Mouse (Mus musculus) hindlimb bud, embryonic 11.5 days (tissue): ENCODE data around the gene Nup93.

Experiments used
- DNase-seq: peaks from one replicate; pipeline ENCODE4 v3.0.0-alpha.2; 2012; ENCODE audit warnings: low read depth, low spot score; ENCODE audit errors: extremely low spot score

Nup93 gene

DNA sequence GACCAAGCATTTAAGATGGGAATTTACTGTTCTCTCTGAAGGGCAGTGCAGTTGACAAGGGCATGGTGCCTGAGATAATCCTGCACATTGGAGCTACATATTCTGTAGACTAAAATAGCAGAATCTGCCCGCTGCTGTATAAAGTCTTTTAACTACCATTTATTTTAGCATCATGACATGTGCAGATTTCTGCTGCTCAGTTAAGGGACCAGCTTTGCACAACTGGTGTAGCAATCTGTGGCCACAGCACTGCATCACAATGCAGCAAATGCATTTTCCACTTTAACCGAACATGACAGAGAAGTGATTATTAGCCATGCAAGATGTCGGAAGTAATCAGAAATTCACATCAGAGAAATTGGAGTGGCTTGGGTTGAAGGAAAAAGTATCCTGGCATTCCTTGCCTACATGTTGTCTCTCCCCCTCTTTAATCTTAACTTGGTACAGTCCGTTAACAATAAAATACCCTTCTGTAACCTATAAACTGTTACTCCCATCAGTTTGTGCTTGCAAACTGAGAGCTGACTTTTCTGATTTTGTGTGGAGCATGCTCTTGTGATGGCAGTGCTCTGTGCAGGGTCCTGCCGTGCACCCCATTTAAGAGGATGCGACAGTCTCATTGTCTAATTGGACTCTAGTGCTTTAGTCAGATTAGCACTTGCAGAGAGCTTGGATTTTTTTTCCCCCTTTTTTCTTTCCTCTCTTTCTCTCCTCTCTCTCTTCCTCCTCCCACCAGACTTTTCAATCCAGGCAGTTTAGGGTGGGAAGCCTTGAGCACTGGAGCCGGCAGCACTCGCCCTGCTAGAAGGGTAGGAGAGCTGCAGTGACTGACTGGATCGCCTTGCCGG, 52.2 kb downstream of the Nup93 start:
- DNase-seq, result peak; percentile 31

DNA sequence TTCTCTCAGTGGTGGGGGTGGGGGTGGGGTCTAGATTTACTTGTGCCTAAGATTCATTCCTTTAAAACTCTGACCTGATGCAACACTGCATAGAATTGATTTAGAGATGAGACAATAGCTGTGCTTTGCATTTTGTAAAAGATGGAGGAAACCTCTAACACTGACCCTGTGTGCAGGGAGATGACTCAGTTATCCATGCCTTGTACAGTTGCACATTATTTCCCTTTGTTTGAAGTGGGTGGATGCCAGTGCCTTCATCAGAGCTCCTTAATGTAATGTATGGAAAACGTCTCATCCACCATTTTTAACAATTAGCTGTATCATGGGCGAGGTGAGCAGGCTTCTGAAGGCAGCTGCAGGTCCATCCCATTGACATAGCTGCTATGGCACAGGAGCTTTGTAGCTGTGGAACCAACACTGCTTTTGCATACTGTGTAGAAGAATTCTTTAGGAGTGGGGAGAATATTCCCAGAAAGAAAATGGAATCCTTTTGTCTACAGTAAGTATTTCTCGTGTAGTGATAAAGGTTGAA, 54.1 kb downstream of the Nup93 start:
- DNase-seq, result no peak

DNA sequence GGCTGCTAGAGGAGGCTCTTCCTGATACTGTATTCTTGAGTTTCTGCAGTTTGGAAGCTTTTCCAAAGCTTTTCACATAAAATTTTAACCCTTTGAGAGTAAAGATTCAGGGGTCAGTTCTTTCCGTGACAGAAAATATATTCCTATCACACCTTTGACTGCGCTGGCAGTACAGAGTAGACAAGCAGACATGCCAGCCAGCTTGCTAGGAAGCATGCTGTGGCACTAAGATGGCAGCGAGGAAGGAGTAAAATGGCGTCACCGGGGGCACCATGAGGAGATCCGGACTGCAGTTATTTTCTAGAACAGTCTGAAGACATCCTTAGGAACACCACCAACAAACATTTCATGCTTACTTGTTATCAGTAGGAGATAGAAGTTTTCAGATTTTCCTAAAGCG, 55.9 kb downstream of the Nup93 start:
- DNase-seq, result no peak

DNA sequence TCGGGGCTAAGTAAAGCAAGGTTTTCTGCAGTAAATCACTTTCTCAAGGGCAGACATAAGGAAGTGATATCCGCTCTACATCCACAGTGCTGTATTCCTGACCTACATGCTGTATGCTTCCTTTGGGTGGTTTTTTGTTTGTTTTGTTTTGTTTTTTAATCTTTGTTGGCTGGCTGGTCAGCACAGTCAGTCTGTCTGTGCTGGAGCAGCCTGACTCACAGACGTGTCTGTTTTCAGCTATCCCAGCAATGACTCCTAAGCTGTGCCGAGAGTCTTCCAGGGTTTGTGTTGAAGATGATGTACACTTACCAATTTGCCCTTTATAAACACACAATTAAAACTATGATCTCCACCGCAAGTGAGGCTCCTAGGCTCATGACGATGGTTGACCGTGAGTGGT, 56.7 kb downstream of the Nup93 start:
- DNase-seq, result no peak

DNA sequence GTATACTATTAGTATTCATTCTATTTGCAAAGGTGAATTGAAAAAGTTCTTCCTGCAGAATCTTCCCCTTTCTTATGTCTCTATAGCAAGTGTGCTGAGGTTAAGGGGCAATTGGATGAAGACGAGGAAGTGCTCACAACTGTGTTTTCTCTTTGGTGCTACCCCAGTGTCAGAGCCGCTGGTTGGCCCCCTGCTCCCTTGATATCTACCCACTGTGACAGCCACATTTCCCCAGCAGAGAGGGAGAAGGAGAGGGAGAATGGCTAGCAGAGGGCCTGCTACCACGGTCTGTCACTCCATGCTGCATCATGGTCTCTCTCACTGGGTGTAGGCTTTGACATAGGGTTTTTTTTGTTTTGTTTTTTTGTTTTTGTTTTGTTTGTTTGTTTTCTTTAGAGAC, 58.2 kb downstream of the Nup93 start:
- DNase-seq, result no peak

DNA sequence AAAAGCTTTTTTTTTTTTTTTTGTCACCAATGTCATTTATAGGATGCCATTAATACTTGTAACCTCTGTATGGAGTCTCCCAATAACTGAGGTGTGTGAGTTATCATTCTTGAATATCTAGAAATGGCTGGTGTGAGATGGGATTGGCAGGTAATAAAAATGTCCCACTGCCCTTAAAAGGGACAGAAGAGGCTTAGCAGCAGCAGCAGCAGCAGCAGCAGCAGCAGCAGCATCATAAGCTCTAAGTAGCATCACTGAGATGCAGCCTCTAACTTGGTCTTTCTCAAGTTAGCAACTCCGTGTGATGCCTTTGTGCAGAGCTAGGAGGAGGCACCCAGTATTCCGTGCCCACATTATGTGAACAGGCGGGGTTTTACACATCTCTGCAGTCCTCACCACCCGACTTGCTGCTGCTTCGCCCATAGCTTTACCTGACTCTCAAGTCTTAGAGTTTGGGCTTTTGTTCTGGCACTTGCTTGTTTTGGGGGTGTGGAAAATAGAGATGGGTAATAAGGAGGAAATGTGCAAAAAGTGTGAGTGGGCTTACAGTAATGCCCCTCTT, 59.0 kb downstream of the Nup93 start:
- no peak for DNase-seq

DNA sequence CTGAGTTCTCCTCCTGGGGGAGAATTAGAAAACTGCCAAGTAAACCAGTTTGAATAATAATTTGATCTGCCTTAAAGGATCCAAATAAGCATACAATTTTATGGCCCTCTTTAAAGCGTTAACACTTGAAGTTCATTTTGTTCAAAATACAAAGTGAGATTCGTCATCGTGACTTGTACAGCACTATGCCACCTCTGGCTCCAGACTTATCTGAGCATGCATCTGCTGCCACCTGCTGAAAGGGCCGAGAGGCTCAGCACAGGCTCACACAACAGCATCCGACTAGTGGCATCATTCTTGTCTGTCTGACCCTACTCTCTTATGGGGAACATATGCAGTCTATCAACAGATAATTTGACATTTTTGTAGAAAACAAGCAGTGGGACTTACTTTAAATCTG, 59.7 kb downstream of the Nup93 start:
- DNase-seq, result no peak

DNA sequence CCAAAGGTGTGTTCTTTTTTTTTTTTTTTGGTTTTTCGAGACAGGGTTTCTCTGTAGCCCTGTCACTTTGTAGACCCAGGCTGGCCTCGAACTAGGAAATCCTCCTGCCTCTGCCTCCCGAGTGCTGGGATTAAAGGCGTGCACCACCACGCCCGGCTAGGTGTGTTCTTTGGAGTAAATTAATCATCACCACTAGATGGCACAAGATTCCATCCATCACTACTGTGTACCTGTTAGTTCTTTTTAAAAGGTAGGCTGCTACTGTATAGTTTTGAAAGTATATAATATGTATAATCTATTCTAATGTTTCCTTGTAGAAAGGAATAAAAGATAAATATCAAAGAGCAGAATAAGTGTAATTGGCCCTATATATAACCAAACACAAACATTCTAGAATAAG, 63.9 kb downstream of the Nup93 start:
- no peak for DNase-seq

DNA sequence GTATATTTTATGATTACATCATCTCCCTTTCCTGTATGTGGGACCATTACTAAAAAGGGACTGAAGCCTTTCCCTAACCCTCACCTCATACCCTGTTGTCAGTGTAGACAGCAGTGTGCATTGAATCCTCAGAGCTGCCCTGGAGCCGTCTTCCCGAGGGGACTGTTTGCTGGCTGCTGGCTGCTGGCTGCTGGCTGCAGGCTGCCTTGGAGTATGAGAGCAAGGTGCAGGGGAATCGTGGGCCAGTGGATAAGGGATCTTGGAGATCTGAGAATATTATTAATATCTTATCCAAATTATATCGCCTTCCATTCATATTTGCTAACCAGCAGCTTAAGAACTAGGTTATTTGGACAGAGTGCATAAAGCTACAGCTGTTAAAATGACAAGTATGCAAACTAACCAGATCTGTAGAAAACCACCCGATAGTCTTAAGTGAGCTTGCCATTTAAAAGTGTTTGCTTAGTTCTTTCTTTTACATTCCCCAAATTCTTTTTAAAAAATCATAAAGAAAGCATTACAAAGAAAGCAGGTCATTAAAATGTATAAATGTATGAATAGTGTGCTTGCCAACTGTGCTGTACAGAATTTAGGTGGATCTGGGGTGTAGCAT, 65.7 kb downstream of the Nup93 start:
- no peak for DNase-seq

DNA sequence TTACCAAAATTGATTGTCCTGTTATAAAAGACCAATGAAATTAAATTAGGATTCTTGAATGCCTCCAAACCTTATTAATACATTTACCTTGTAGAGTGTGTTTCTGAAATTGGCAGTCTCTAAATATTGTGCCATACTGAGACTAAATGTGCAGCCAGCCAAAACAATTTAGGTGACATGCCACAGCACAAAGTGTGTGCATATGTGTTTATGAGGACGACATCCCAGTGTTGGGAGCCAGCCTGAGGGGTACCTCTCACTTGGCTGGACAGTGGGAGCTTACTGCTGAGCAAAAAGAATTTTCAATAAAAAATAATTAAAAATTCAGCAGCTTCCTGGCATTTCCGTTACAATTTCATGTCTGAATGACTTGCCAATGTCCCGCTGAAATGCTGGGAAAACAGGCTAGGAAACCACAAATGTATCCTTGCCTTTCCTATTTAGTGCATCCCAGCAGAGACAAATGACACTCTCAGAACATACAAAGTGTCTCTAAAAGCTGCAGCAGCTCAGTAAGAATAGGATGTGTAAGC, 68.2 kb downstream of the Nup93 start:
- DNase-seq, result no peak

DNA sequence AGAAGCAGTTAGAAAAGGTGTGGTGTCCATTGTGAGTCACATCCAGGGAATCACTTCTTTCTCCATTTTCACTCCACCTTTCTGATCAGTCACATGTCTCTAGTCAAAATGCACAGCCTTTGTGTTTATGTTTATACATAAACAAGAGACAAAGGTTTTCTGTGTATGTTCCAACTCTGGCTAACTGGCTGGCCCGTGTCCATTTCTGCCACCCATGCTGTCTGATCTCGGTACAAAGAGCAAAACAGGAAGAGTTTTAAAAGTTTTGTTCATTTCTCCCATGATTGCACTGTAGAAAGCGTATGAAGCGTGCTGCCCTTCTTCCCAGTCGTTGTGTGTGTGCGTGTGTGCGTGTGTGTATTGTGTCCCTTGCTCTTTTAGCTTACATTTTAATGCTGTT, 69.8 kb downstream of the Nup93 start:
- no peak for DNase-seq

DNA sequence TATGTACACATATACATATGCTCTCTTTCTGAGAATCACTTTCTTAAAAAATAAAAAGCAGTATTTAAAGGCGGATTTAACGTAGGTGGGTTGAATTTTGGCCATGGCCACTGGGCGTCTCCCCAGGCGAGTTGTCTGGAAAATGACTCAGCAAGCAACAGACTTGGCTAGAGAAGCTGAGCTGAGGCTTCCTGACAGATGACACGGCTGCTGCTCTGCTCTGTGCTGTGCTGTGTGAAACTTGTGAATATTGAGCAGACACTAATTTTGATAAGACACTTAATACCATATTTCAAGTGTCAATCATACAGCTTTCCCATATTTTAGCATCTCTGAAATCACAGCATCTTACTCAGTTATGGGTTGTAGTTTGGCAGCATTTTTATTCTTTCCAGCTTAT, 76.2 kb downstream of the Nup93 start:
- DNase-seq, result no peak

DNA sequence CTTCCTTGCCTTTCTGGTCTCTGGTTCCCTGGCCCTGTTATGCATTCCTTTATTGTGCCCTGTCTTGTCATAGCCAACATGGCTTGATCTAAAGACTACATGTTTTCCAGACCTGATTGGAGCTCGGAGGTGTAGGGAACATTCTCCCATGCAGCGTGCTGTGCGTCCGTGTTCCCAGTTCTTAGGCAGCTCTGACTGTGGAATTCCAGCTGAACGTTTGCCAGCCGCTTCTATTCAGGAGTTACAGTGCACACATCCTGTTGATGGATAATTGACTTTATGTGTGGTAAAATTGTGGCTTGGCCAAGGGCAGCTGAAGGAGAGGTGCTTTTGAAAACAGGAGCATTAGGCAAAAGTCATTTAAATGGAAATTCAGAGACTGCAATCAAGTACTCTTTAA, 77.7 kb downstream of the Nup93 start:
- no peak for DNase-seq

DNA sequence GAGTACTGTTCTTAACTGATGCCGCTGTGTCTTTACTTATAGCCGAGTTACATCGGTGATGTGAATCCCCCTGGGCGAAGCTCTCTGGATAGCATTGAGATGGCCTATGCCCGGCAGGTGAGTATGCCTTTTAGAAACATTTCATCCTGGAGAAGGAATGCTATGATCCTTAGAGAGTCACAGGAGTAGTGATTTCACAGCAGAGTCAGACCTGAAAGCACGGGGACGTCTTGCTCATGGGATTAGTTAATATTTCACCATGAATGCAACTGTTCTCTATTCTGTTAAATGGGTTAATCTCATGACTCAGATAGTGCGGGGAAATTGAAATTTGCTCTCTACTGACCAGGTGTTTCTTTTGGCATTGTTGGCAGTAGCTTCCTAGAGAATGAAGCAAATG, 78.3 kb downstream of the Nup93 start:
- no peak for DNase-seq

DNA sequence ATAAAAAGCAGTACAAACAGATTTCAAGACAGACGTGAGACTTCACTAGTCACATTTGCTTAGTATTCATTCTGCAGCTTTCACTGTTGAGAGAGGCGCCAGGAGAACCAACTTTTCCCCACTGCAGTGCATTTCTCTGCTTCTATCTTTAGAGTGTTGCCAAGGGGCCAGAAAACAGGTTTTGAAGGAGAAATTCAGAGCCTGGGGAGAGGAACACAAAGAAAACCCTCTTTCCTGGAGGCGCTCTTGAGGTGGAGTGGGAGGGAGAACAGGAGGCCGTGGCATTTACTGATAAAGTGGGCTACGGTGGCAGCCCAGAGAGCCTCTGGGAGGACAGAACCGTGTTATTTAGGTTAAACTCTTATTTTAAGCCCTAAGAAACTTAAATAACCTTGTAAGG, 81.3 kb downstream of the Nup93 start:
- no peak for DNase-seq

DNA sequence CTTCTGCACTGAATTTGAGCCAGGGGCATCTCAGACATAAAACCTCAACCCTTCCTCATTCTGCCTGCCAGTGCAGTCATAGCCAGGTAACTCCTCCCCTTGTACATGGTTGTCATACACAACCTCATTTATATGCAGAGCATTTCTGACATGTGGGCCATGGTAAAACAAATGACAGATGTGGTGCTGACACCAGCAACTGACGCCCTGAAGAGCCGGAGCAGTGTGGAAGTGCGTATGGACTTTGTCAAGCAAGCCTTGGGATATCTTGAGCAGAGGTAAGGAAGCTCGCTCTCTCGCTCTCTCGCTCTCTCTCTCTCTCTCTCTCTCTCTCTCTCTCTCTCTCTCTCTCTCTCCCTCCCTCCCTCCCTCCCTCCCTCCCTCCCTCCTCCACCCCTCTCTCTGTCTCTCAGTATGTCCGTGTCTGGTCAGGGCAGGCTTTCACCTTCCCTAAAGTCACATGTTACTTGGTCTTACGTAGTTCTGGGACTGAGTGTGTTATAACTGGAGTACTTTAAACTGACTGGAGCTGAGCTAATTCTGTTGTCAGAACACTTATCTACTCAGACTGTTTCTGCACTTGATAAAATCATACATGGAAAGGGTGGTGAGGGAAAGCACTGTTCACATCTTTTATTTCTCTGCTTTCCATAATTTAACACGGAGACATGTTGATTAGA, 82.1 kb downstream of the Nup93 start:
- DNase-seq, result no peak

DNA sequence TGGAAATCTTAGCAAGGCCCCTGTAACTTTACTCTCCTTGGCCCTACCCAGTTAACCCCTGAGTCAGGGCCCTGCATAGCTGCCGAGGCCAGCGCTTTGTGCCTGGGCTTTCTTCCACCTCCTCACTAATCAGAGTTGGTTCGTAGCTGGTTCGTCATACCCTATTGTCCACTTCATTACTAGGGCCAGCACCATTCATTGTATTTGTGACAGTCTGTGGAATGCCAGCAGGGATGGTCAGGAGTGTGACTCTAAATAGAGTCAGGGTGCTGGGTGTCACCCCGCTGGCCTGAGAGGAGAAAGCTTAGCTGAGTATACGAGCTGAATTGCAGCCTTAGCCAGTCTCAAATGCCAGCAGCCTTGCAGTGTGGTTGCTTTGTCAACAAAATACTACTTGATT, 82.7 kb downstream of the Nup93 start:
- no peak for DNase-seq

DNA sequence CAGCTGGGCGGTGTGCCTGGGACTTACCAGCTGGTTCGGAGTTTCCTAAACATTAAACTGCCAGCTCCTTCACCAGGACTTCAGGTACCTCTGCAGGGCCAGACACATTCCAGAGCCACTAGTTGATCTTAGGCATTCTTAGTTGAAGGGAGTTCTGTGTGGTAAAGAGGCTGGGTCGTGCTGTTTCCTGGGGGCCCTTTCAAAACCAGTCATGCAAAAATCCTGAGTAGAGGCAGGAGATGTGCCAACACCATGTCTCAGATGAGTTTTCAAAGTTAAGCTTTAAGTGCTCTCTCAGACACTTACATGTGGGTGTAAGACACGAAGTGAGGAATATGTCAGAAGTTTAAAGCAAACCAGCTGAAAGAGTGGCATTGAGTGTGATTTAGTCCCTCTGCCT, 86.4 kb downstream of the Nup93 start:
- DNase-seq, result no peak

DNA sequence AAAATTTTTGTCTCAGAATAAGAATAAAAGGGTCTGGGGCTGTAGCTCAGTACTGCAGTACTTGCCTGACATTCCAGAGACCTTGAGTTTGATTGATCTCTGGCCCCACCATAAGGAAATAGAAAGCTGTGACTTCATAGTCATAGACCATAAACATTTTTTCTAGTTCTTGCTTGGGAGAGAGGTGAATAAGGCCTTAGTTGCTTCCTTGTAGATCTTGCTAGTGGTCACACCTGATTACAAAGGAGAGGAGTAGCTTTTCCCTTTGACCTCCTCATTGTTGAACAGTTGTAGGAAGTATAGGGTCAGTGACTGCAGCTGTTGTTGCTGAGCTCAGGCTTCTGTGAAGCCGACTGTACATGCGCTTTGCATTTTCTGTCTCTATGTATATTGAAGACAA, 90.0 kb downstream of the Nup93 start:
- DNase-seq, result no peak

DNA sequence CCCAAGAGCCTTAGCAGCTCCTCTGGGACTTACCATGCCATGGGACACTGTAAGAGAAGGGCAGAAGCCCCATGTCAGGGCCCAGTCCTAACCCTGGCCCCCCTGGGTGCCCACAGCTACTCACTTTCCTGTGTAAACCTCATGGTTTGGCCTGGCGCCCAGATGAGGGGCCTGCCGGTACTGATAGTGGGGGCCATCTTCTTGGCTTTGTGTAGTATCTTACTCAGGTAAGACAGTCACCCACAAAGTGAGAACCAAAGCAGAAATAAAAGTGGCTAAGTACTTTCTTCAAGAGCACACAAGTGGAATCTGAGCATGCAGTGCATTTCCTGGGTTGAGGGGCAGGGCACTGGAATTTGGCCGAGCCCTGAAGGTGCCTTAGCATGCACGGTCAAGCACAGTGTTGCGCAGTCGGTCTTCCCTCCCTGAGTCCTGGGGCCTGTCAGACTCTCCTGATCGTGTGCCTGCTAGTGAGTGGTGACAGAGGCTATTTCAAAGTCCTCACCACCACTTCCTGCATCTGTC, 92.7 kb downstream of the Nup93 start:
- DNase-seq, result no peak

DNA sequence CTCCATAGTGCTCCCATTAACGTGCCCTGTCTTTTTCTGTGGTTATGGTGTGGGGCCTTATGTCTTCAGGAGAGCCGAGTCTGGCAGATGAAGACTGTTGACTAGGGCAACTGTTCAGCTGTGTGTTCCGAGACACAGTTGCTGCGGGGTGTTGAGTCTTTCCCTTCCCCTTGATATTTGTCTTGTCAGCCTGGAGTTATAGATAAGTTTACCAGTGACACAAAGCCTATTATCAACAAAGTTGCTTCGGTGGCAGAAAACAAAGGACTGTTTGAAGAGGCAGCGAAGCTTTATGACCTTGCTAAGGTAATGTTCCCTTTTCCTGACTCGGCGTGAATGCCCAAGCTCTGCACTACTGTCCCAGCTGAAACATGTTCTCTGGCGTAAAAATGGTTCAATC, 93.3 kb downstream of the Nup93 start:
- no peak for DNase-seq
